Mouse (Mus musculus) erythroblast, embryonic 14.5 days (primary cell): ENCODE results near the gene Ube3c.

Experiments used
- GATA1 ChIP-seq: IDR thresholded peaks from 2 replicates; pipeline ENCODE4 v1.6.1; 2012; ENCODE audit warnings: low read length, inconsistent platforms, mixed read lengths
- TAL1 ChIP-seq: IDR thresholded peaks from 3 replicates; pipeline ENCODE4 v1.6.1; 2012; ENCODE audit warnings: low read length, inconsistent platforms, mixed read lengths

GRCm38 (mm10) chr5:29560667-29561066 is 8.4 kb upstream of the Ube3c start:
- TF ChIP-seq GATA1 = no peak
- no peak for TF ChIP-seq TAL1
